Mouse (Mus musculus) frontal cortex, postnatal 36 days (tissue): ENCODE results near the gene Vps33a.
A peak's percentile ranks its signal among the peaks of the same experiment; 100 is the strongest.
"Not testable (repeated sequence)": the region's sequence is repeated elsewhere in the genome, so short reads cannot be mapped to it uniquely, and the experiment has no call there.

Experiments used
- DNase-seq, 2 experiments: peaks; one replicate each; pipeline ENCODE4 v3.0.0; 2022; ENCODE audit warnings: low spot score in 2 of 2

Gene Vps33a

GRCm38 (mm10) chr5:123524393-123524750, 48.5 kb downstream of the Vps33a start:
- no peak for DNase-seq

GRCm38 (mm10) chr5:123523692-123524392, 49.0 kb downstream of the Vps33a start, which contains the start of gene Diablo:
TSS of gene Diablo (minus strand) at chr5:123524176.
- DNase-seq: peak; percentile 97 to 98

GRCm38 (mm10) chr5:123522166-123522565, 50.7 kb downstream of the Vps33a start:
- no peak for DNase-seq

GRCm38 (mm10) chr5:123521621-123522020, 51.2 kb downstream of the Vps33a start:
- DNase-seq: no peak

- no peak for DNase-seq
Measured at GRCm38 (mm10) chr5:123520666-123521065, 52.2 kb downstream of the Vps33a start.

GRCm38 (mm10) chr5:123514871-123515270, 58.0 kb downstream of the Vps33a start:
- no peak for DNase-seq

GRCm38 (mm10) chr5:123512102-123512501, 60.7 kb downstream of the Vps33a start:
- no peak for DNase-seq

GRCm38 (mm10) chr5:123511426-123511825, 61.4 kb downstream of the Vps33a start:
- DNase-seq: not testable (repeated sequence)

- DNase-seq: no peak
Measured at GRCm38 (mm10) chr5:123510160-123510559, 62.7 kb downstream of the Vps33a start, which contains the start of gene B3gnt4. TSS of gene B3gnt4 (plus strand) at chr5:123510460.

GRCm38 (mm10) chr5:123508921-123509320, 63.9 kb downstream of the Vps33a start:
- no peak for DNase-seq

- peak; percentile 68 to 84 for DNase-seq
Measured at GRCm38 (mm10) chr5:123507936-123508723, 64.7 kb downstream of the Vps33a start.

GRCm38 (mm10) chr5:123501973-123502372, 70.9 kb downstream of the Vps33a start:
- no peak for DNase-seq

- peak in 1 of 2 experiments; percentile 63 for DNase-seq
Measured at GRCm38 (mm10) chr5:123499717-123500116, 73.1 kb downstream of the Vps33a start.

- DNase-seq: no peak
Measured at GRCm38 (mm10) chr5:123489935-123490334, 82.9 kb downstream of the Vps33a start.

GRCm38 (mm10) chr5:123489112-123489785, 83.6 kb downstream of the Vps33a start, which contains the start of the genes Lrrc43 and Il31:
TSS of gene Lrrc43 (plus strand) at chr5:123489305.
TSS of gene Il31 (minus strand) at chr5:123489489.
- no peak for DNase-seq

- DNase-seq: no peak
Measured at GRCm38 (mm10) chr5:123487659-123488395, 85.0 kb downstream of the Vps33a start.
